Comparison of ENCODE assay signal across 10 mouse cellular contexts in genomic region chr3:149306709-149307108, GRCm38 (mm10).
"Had no signal": no experiment of that assay in that cellular context is flagged by ENCODE, and none has a peak within 500 bp of the region (broad histone marks: within the 10 kb centered on the region; RNA-seq: fewer than 3 reads in every experiment).

No protein-coding gene starts in this region.

- H3K4me2 ChIP-seq: limb, embryonic 13.5 days had no signal

- H3K27me3 ChIP-seq: limb, embryonic 13.5 days had no signal

- H3K9ac ChIP-seq: limb, embryonic 13.5 days; liver, embryonic 14.5 days had no signal

- H3K9me3 ChIP-seq: limb, embryonic 13.5 days had no signal

- H3K36me3 ChIP-seq: limb, embryonic 13.5 days had no signal

- H3K27ac ChIP-seq: limb, embryonic 13.5 days; liver, embryonic 14.5 days; stomach, postnatal 0 days had no signal

- DNase-seq: kidney, adult 9 months; kidney, postnatal 10 days; left cerebral cortex, postnatal 4 days; lung, adult 18-20 months; right cerebral cortex, postnatal 25 days; thymus, postnatal 14 days had no signal

- H3K4me3 ChIP-seq: limb, embryonic 13.5 days; myocyte had no signal
